Mouse (Mus musculus): ENCODE measurements at regions not wholly inside any gene's neighbourhood (a gene's known extent, or its start where the extent isn't known, plus 50 kb on each side); places are given as distances from the start of the nearest gene placed in this dataset.

- TF ChIP-seq CTCF (IDR thresholded peaks at IDR 0.05; ENCODE audit: low read depth), result no peak
- TF ChIP-seq EP300 (IDR thresholded peaks at IDR 0.05; ENCODE audit: low read depth), result no peak
These were observed 61.9 kb upstream of the Inpp5a start for GRCm38 (mm10) chr7:139327030-139327429.
